Mouse (Mus musculus) kidney, postnatal 36 days (tissue): ENCODE results near the gene Cdk11b.
"Not testable (repeated sequence)": the region's sequence is repeated elsewhere in the genome, so short reads cannot be mapped to it uniquely, and the experiment has no call there.

Source experiments
- DNase-seq, 2 experiments: peaks; one replicate each; pipeline ENCODE4 v3.0.0; 2021 to 2022; ENCODE audit warnings: mixed read lengths in 2 of 2

The Cdk11b gene

DNA sequence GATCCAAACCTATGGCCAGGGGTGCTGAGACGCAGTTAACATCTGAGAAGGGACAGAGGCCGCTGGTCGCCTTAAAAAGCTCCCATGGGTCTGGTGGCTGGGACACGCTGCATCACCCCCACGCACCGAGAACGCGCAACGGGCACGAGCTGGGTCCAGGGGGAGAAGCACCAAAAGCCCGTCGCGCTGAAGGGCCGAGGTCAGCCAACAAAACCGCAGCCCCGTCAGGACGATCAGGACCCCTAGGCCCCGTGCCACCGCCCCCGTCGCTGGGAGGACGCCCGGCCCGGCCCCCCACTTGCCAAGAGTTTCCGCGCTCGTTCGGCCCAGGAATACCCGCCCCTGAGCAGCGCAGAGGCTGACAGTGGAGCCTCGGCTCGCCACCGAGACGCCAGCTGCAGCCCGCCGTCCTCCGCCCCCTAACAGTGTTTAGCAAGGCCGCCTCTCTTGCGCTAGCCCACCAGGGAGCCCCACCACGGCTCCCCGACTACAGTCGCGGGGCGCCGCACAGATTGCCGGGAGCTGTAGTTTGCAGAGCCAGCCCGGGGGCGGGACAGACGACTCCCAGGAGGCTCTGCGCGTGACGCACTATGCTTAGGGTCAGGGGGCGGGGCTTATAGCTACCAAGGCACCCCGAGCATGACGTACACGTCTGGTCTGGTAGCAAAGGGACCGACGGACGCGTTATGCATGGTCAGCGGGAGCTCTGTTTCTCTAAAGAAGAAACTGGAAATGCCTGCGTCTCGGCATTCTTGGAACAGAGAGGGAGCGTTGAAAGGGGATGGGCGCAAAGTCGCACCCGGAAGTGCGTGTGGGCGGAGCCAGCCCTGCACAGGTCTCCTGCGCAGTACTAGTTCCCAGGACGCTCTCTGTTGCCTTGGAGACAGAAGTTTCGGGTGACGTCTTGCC lies 44.3 kb downstream of the Cdk11b start, which contains the start of gene Mib2:
Gene Mib2 (minus strand): TSS at position 510 of the 909 bp plus-strand sequence.
- DNase-seq: peak; percentile 98 to 99

GRCm38 (mm10) chr4:155669598-155670075 lies 45.0 kb downstream of the Cdk11b start:
- no peak for DNase-seq

DNA sequence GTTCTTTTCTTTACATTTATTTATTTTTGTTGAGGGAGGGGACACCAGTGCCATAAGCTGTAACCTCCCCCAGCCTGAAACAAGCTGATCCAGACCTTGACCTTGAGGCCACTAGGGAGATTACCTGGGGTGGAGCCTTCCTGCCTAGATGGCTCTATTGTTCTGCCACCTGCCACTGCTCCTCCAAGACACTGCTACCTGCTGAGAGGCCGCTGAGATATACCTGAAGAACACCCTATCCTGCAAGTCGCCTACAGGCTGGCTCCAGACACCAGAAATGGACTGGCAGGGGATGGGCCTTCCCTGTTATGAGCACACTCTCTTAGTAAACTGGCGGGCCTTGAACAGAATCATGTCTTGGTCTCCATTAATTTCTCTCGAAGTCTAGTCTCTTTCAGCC lies 45.6 kb downstream of the Cdk11b start:
- DNase-seq: not testable (repeated sequence)

- DNase-seq: no peak
Observed at GRCm38 (mm10) chr4:155672082-155672481, 47.4 kb downstream of the Cdk11b start.

DNA sequence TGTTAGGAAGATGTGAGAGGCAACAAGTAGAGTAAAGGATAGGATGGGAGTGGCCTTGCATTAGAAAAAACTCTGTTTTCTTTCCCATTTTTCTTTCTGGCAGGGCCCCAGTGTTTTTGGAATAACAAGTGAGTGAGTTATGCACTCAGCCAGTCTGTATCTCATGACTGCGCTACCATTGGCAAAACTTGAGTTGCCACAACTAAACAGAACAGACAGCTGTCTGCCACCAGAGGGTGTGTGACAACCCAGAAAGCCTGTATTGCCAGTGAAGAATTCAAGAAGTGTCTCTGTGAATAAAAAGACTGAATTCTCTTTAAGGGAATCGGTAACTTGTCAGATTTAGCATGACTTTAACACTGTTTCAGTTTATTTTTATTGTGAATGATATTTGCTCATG lies 51.3 kb downstream of the Cdk11b start:
- DNase-seq: peak; percentile 35 to 57

GRCm38 (mm10) chr4:155683670-155684277 lies 59.1 kb downstream of the Cdk11b start:
- not testable (repeated sequence) for DNase-seq

DNA sequence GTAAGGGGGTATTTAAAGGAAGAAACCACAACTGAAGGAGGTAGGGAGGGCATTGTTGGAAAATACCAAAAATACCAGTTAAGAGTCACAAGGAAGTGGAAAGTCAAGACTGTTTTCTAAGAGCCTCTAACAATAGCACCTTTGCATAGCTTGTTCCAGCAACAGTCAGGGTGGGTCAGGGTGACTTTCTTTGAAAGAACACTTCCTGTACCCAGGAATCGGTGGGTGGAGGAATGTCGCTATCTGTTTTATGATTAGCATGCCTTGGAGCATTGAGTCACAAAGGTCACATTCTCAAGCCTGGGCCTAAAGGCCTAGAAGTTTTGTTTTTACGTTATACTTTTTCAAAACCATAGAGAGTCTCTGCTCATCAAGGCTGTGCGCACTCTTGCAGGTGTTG lies 63.1 kb downstream of the Cdk11b start:
- not testable (repeated sequence) for DNase-seq

GRCm38 (mm10) chr4:155690571-155691375 lies 66.1 kb downstream of the Cdk11b start:
- DNase-seq: no peak

GRCm38 (mm10) chr4:155692421-155692820 lies 67.8 kb downstream of the Cdk11b start:
- DNase-seq: no peak

- DNase-seq: peak; percentile 30 to 76
Observed at GRCm38 (mm10) chr4:155694111-155694481, 69.4 kb downstream of the Cdk11b start, which contains the start of gene Fndc10. Fndc10 (plus strand) TSS chr4:155694342.

DNA sequence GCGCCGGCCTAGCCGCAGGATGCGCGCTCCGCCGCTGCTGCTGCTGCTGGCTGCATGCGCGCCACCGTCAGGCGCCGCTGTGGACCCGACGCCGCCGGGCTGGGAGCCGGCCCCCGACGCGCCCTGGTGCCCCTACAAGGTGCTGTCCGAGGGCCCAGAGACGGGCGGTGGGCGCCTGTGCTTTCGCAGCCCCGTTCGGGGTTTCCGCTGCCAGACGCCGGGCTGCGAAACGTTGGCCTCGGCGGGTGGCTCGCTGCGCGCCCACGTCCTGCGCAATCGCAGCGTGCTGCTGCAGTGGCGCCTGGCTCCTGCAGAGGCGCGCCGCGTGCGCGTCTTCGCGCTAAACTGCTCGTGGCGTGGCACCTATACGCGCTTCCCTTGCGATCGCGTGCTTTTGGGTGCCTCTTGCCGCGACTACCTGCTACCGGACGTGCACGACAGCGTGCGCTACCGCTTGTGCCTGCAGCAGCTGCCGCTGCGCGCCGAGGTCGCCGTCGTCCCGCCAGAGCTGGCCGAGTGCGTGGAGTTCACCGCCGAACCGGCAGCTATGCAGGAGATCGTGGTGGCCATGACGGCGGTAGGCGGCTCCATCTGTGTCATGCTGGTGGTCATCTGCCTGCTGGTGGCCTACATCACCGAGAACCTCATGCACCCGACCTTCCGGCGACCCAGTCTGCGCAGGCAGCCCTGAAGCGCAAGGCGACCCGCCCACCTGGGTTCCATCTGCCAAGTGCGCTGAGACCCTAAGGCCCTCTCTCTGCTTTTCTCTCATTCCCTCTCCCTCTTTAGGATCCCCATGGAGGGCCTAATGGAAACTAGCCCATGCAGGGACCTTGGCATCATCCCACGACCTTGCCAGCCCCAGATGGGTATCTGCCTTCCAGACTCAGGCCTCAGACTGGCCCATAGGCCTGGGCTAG lies 70.1 kb downstream of the Cdk11b start:
- peak; percentile 37 to 68 for DNase-seq

DNA sequence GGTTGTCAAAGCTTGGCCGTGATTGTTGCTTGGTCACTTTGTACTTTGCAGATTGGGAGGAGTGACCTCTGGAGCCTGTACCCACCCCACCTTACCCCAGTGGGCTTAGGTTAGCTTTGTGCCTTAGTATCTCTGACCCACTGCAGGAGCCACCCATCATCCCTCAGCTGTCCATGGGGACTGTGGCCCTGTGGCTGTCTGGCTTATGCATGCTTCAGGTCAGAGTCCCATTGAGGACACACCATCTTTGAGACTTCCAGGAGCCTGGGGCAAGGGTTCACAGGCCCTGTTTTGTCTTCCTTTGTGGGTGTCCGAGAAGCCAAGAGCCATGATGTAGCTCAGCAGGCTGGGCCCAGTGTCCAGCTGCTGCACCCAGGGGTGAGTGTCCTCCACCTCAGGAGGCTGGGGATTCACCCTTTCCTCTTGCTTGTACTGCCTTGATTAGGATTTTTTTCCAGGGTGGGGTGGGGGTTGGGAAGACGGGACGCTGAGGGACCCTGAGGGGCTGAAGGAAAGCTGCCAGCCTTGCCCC lies 70.9 kb downstream of the Cdk11b start:
- peak in 1 of 2 experiments; percentile 11 for DNase-seq

DNA sequence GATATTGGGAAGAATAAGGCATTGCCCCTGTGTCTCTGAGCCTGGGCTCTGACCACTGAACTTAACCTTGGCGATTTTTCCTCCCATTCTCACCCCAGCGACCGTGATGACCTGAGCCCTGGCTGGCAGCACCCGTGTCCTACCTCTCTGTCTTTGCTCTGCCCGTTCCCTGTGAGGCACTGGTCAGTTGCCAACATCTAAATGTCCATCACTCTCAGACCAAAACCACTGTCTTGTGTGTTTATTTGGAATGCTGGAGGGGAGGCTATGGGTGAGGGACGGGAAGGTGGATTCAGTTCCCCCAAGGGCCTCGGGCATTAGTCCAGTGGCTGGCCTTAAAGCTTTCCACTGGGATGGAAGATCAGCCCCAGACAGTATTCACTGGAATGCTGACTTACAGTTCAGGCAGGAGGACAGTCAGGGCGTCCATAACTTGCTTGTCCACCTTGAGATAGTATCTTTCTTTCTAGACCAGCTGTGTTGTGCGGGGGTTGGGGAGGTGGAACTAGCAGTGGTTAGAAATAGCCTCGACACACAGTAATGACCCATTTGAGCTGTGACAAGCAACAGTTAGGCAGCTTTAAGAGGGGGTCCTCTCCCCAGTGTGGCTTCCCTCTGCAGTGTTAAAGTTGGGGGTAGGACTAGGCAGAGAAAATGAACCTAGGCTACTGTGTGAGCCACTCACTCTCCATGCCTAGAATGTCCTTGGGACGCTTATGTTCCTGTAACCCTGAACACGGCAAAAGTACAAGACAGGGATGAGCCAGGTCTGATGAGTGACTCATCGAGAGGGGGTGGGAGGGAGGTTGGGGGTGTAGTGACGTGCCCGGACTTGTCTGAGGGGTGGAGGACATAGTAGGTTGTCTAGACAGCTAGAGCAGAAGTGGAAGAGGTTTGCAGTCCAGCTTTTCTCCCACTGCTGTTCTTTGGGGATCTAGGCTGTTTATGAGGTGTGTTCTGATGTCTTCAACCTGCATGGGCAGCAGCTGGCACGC lies 71.9 kb downstream of the Cdk11b start:
- no peak for DNase-seq
